Mouse (Mus musculus): ENCODE measurements around the gene Ube2g2.

The Ube2g2 gene

GRCm38 (mm10) chr10:77605908-77606826 lies 15.9 kb upstream of the Ube2g2 start, which contains the start of the genes Sumo3 and Gm49325:
Gene Sumo3 (plus strand): TSS chr10:77606097.
Gene Gm49325 (plus strand): TSS chr10:77606197.
- peak; percentile 49 for ATAC-seq (ENCODE audit: insufficient number of reproducible peaks, low FRiP score, low TSS enrichment)

- no peak for ATAC-seq (ENCODE audit: insufficient number of reproducible peaks, low FRiP score, low TSS enrichment)
These were observed 15.2 kb upstream of the Ube2g2 start for GRCm38 (mm10) chr10:77606855-77607254.

GRCm38 (mm10) chr10:77607441-77607840 lies 14.6 kb upstream of the Ube2g2 start:
- no peak for ATAC-seq (ENCODE audit: insufficient number of reproducible peaks, low FRiP score, low TSS enrichment)

- no peak for ATAC-seq (ENCODE audit: insufficient number of reproducible peaks, low FRiP score, low TSS enrichment)
These were observed 13.5 kb upstream of the Ube2g2 start for GRCm38 (mm10) chr10:77608589-77608988.

GRCm38 (mm10) chr10:77610221-77610961 lies 11.7 kb upstream of the Ube2g2 start:
- no peak for ATAC-seq (ENCODE audit: insufficient number of reproducible peaks, low FRiP score, low TSS enrichment)

- no peak for ATAC-seq (ENCODE audit: insufficient number of reproducible peaks, low FRiP score, low TSS enrichment)
These were observed 8.7 kb upstream of the Ube2g2 start for GRCm38 (mm10) chr10:77613409-77613808.

GRCm38 (mm10) chr10:77615647-77616046 lies 6.4 kb upstream of the Ube2g2 start:
- no peak for ATAC-seq (ENCODE audit: insufficient number of reproducible peaks, low FRiP score, low TSS enrichment)

- no peak for ATAC-seq (ENCODE audit: insufficient number of reproducible peaks, low FRiP score, low TSS enrichment)
These were observed 5.9 kb upstream of the Ube2g2 start for GRCm38 (mm10) chr10:77616166-77616565.

- ATAC-seq (ENCODE audit: insufficient number of reproducible peaks, low FRiP score, low TSS enrichment), result no peak
These were observed 5.1 kb upstream of the Ube2g2 start for GRCm38 (mm10) chr10:77616926-77617325.

GRCm38 (mm10) chr10:77621546-77621945 lies 529 bp upstream of the Ube2g2 start:
- ATAC-seq (ENCODE audit: insufficient number of reproducible peaks, low FRiP score, low TSS enrichment), result no peak

- ATAC-seq (ENCODE audit: insufficient number of reproducible peaks, low FRiP score, low TSS enrichment), result no peak
These were observed 1.0 kb downstream of the Ube2g2 start for GRCm38 (mm10) chr10:77623069-77623492.

- ATAC-seq (ENCODE audit: insufficient number of reproducible peaks, low FRiP score, low TSS enrichment), result no peak
These were observed 1.7 kb downstream of the Ube2g2 start for GRCm38 (mm10) chr10:77623639-77624400.

- no peak for ATAC-seq (ENCODE audit: insufficient number of reproducible peaks, low FRiP score, low TSS enrichment)
These were observed 2.5 kb downstream of the Ube2g2 start for GRCm38 (mm10) chr10:77624570-77624995.

GRCm38 (mm10) chr10:77626036-77626435 lies 4.0 kb downstream of the Ube2g2 start:
- ATAC-seq (ENCODE audit: insufficient number of reproducible peaks, low FRiP score, low TSS enrichment), result no peak

GRCm38 (mm10) chr10:77626591-77626990 lies 4.5 kb downstream of the Ube2g2 start:
- ATAC-seq (ENCODE audit: insufficient number of reproducible peaks, low FRiP score, low TSS enrichment), result no peak

GRCm38 (mm10) chr10:77627497-77627896 lies 5.4 kb downstream of the Ube2g2 start:
- ATAC-seq (ENCODE audit: insufficient number of reproducible peaks, low FRiP score, low TSS enrichment), result peak; percentile 60; the same call in 1 of the 2 replicates

- no peak for ATAC-seq (ENCODE audit: insufficient number of reproducible peaks, low FRiP score, low TSS enrichment)
These were observed 7.1 kb downstream of the Ube2g2 start for GRCm38 (mm10) chr10:77629163-77629562.

- ATAC-seq (ENCODE audit: insufficient number of reproducible peaks, low FRiP score, low TSS enrichment), result no peak
These were observed 7.9 kb downstream of the Ube2g2 start for GRCm38 (mm10) chr10:77629970-77630369.

GRCm38 (mm10) chr10:77634016-77634415 lies 11.9 kb downstream of the Ube2g2 start:
- ATAC-seq (ENCODE audit: insufficient number of reproducible peaks, low FRiP score, low TSS enrichment), result no peak

- ATAC-seq (ENCODE audit: insufficient number of reproducible peaks, low FRiP score, low TSS enrichment), result no peak
These were observed 12.6 kb downstream of the Ube2g2 start for GRCm38 (mm10) chr10:77634452-77635231.

All from cerebellum, adult (tissue).